Mouse (Mus musculus): ENCODE measurements around the gene Runx2. TPM values are rescaled to one million over a fixed set of nuclear protein-coding genes. Genes with fewer than 3 reads are reported as not detected.

Gene Runx2
- polyA plus RNA-seq, 1 experiment: 9.8 TPM

DNA sequence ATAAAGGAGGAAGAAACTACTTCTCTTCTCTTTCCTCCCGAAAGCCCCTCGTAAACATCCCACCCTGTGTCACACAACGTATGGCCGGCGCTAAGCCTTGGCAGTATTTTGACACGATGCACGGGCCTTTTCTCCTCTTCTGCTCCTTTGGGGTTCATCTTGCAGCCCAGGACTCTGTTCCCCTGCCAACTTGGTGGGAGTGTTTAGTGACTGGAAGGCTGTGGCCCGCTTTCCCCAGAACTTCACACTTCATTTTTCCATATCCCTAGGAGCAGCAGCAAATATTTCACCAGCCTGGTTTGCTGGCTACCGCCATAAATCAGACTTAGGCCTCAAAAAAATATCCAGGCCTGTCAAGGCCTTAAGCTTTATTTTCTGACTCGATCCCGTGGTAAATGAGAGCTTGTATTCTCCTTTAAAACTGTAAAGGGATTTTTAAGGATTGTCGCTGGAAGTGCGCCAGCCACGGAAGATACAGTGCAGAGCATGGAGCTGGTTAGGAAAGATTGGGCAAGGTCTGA, 249.2 kb downstream of the Runx2 start:
- H3K27me3 ChIP-seq (ENCODE audit: control insufficient read depth, insufficient read depth, low read length): no peaks in the 10 kb centered on the region
- no peaks in the 10 kb centered on the region for H3K36me3 ChIP-seq (ENCODE audit: control insufficient read depth, insufficient read depth, low read length)
- 70% methylated on average over 14 of the region's 14 CpGs for WGBS
- no peaks in the 10 kb centered on the region for H3K4me1 ChIP-seq (ENCODE audit: control insufficient read depth, insufficient read depth, insufficient read length, low read length)
- no peak for TF ChIP-seq POLR2A (IDR thresholded peaks at IDR 0.05; ENCODE audit: low read depth, low read length)
- H3K27ac ChIP-seq (ENCODE audit: insufficient read depth, low read depth, low read length): no peak overlapping the region
- no peak overlapping the region for H3K4me3 ChIP-seq (ENCODE audit: low read depth, low read length)

DNA sequence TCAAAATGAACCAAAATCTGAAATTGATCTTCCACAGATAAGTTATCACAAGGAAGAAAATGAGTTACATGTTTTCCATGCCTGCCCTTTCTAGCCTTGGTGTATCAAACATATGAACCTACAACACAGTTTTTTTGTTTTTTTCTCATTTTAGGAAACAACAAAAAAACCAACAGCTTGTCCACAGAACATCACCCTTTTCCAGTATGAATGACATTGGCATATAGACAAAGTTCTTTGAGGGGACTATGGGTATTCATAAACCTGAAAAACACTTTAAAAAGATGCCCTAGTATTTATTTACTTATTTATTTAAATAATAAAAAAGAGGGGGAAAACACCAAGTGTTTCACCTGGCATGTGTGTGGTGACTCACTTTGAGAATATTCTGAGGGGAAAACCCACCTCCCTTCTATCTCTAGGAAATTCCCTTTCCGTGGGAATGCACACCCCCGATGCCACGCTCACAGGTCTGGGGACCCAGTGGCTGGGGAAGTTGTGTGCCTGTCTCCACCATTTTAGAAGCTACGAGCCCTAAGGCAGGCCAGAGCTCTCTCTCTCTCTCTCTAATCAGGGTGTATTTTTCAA, 249.9 kb downstream of the Runx2 start:
- no peak overlapping the region for H3K27ac ChIP-seq (ENCODE audit: insufficient read depth, low read depth, low read length)
- H3K4me1 ChIP-seq (ENCODE audit: control insufficient read depth, insufficient read depth, insufficient read length, low read length): no peaks in the 10 kb centered on the region
- no peaks in the 10 kb centered on the region for H3K27me3 ChIP-seq (ENCODE audit: control insufficient read depth, insufficient read depth, low read length)
- no peak overlapping the region for H3K4me3 ChIP-seq (ENCODE audit: low read depth, low read length)
- H3K36me3 ChIP-seq (ENCODE audit: control insufficient read depth, insufficient read depth, low read length): no peaks in the 10 kb centered on the region
- TF ChIP-seq CTCF (IDR thresholded peaks at IDR 0.05; ENCODE audit: extremely low read depth, insufficient read length, insufficient replicate concordance, low read depth, low read length) (no peak), POLR2A (IDR thresholded peaks at IDR 0.05; ENCODE audit: low read depth, low read length) (no peak)
- 74% methylated on average over 4 of the region's 4 CpGs for WGBS

DNA sequence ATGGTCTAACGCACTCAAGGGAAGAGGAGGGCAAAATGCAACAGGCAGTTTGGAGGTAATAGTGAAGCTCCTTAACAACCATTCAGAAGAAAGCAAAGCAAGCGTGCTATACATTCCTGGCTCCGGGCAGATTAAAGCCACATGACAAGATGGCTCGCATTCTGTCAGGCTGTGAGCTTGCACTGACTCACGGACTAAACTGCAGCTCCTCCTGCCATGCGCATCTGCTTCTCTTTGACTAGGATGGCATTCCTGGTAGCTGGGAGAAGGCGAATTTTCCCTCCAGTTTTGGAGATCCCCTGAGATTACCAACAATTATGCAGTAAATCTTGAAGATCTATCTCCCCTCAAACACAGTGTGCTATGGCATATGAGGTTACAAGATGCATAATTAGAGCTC, 254.6 kb downstream of the Runx2 start:
- 82% methylated on average over 7 of the region's 7 CpGs for WGBS
- Histone ChIP-seq H3K4me1 (ENCODE audit: control insufficient read depth, insufficient read depth, insufficient read length, low read length) (no peaks in the 10 kb centered on the region), H3K27me3 (ENCODE audit: control insufficient read depth, insufficient read depth, low read length) (no peaks in the 10 kb centered on the region), H3K4me3 (ENCODE audit: low read depth, low read length) (no peak overlapping the region), H3K36me3 (ENCODE audit: control insufficient read depth, insufficient read depth, low read length) (no peaks in the 10 kb centered on the region), H3K27ac (ENCODE audit: insufficient read depth, low read depth, low read length) (no peak overlapping the region)
- TF ChIP-seq POLR2A (IDR thresholded peaks at IDR 0.05; ENCODE audit: low read depth, low read length) (no peak), CTCF (IDR thresholded peaks at IDR 0.05; ENCODE audit: extremely low read depth, insufficient read length, insufficient replicate concordance, low read depth, low read length) (no peak)

DNA sequence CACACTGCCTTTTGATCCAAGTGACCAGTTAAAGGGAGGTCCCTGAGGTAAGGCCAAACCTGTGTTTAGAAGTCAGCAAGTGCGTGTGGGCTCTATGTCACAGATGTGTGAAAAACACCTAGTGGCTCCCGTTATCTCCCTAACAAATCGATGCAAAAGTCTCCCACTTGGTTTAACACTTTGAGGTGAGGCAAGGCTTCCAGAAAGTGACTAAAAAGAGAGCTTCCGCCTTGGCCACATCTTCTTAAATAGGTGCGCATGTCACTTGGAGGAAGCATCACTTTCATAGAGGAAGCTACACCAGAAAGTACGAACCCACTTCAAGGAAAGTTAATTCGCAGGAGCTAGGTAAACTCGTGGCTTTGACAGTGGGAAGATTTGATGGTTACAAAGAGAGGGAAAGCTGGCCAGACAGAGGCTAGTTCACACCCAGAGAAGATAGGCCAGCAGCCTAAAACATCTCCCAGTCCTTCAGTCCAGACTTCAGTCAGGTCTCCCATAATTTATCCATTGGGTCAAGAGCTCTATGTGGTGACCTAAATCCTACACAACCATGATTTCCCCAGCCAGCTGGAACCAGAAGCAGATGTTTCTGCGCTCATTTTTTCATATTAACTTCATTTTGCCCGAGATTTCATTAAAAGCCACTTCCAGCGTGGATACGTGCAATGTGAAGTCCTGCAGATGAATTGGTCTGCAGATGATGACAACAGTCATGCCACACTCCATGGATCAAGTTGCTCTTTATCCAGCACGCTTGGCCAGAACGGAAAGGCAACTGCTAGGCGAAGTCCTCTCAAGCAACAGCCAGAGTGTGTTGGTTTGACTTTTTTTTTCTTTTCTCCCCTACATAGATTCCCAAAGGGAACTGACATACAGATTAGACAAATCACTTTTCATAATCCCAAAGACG, 257.1 kb downstream of the Runx2 start:
- H3K27me3 ChIP-seq (ENCODE audit: control insufficient read depth, insufficient read depth, low read length): no peaks in the 10 kb centered on the region
- no peaks in the 10 kb centered on the region for H3K4me1 ChIP-seq (ENCODE audit: control insufficient read depth, insufficient read depth, insufficient read length, low read length)
- 77% methylated on average over 16 of the region's 16 CpGs for WGBS
- no peak overlapping the region for H3K27ac ChIP-seq (ENCODE audit: insufficient read depth, low read depth, low read length)
- H3K36me3 ChIP-seq (ENCODE audit: control insufficient read depth, insufficient read depth, low read length): no peaks in the 10 kb centered on the region
- TF ChIP-seq POLR2A (IDR thresholded peaks at IDR 0.05; ENCODE audit: low read depth, low read length) (no peak), CTCF (IDR thresholded peaks at IDR 0.05; ENCODE audit: extremely low read depth, insufficient read length, insufficient replicate concordance, low read depth, low read length) (no peak)
- H3K4me3 ChIP-seq (ENCODE audit: low read depth, low read length): no peak overlapping the region

DNA sequence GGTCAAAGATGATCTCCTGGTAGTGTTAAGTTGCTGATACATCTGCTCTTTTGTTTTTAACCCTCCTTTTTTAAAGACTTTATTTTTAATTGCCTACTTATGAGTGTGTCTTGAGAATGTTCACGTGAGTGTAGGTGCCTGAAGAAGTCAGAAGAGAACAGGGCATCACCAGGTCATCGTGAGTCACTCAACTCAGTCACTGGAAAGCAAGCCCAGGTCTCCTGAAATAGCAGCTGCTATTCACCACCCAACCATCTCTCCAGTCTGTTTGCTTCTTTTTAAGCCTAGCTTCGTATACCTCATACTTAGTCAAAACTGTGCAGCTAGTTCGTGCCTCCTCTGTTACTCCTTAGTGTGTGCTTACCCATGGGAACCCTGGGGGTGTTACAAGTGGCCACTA, 259.7 kb downstream of the Runx2 start:
- Histone ChIP-seq H3K4me3 (ENCODE audit: low read depth, low read length) (no peak overlapping the region), H3K27me3 (ENCODE audit: control insufficient read depth, insufficient read depth, low read length) (no peaks in the 10 kb centered on the region), H3K27ac (ENCODE audit: insufficient read depth, low read depth, low read length) (no peak overlapping the region), H3K4me1 (ENCODE audit: control insufficient read depth, insufficient read depth, insufficient read length, low read length) (no peaks in the 10 kb centered on the region), H3K36me3 (ENCODE audit: control insufficient read depth, insufficient read depth, low read length) (no peaks in the 10 kb centered on the region)
- WGBS: 86% methylated on average over 4 of the region's 4 CpGs
- TF ChIP-seq CTCF (IDR thresholded peaks at IDR 0.05; ENCODE audit: extremely low read depth, insufficient read length, insufficient replicate concordance, low read depth, low read length) (no peak), POLR2A (IDR thresholded peaks at IDR 0.05; ENCODE audit: low read depth, low read length) (no peak)

DNA sequence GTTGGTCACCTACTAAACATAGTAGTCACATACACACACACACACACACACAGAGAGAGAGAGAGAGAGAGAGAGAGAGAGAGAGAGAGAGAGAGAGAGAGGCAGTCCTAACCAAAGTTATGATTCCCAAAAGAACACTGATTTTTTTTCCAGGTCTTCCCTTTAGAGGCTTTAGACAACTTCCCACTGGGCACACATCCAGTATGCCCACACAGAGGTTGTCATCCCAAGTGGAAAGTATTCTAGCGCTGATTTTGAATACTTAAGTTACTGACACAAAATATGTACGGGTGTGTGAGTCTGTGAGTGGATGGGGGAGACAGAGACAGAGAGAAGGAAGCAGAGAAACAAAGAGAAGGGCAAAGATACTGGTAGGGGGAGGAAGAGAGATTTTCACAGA, 265.0 kb downstream of the Runx2 start:
- no peak overlapping the region for H3K4me3 ChIP-seq (ENCODE audit: low read depth, low read length)
- no peaks in the 10 kb centered on the region for H3K4me1 ChIP-seq (ENCODE audit: control insufficient read depth, insufficient read depth, insufficient read length, low read length)
- no peak for TF ChIP-seq CTCF (IDR thresholded peaks at IDR 0.05; ENCODE audit: extremely low read depth, insufficient read length, insufficient replicate concordance, low read depth, low read length)
- TF ChIP-seq POLR2A (IDR thresholded peaks at IDR 0.05; ENCODE audit: low read depth, low read length): no peak
- no peaks in the 10 kb centered on the region for H3K36me3 ChIP-seq (ENCODE audit: control insufficient read depth, insufficient read depth, low read length)
- H3K27me3 ChIP-seq (ENCODE audit: control insufficient read depth, insufficient read depth, low read length): peaks cover 4% of the 10 kb centered on the region; the same call in 1 of the 2 replicates
- no peak overlapping the region for H3K27ac ChIP-seq (ENCODE audit: insufficient read depth, low read depth, low read length)
- 76% methylated on average over 2 of the region's 2 CpGs for WGBS

DNA sequence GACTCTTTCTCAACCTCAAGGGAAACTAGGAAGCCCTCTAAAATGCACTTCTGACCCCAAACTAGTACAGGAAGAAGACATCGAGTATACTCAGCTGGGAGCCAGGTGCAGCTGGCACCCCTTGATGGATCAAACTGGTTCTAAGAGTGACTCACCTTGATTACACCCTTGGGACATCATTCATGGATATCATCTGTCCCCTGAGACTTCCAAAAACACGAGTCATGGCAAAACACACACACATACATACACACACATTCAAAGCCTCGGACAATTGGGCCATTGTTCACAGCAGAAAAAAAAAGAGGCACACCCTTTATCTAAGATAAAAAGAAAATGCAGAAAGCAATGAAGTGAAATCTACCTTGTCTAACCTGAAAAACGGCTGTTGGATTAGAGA, 266.7 kb downstream of the Runx2 start:
- no peak for TF ChIP-seq CTCF (IDR thresholded peaks at IDR 0.05; ENCODE audit: extremely low read depth, insufficient read length, insufficient replicate concordance, low read depth, low read length)
- no peak for TF ChIP-seq POLR2A (IDR thresholded peaks at IDR 0.05; ENCODE audit: low read depth, low read length)
- Histone ChIP-seq H3K36me3 (ENCODE audit: control insufficient read depth, insufficient read depth, low read length) (no peaks in the 10 kb centered on the region), H3K27me3 (ENCODE audit: control insufficient read depth, insufficient read depth, low read length) (peaks cover 4% of the 10 kb centered on the region; the same call in 1 of the 2 replicates), H3K4me3 (ENCODE audit: low read depth, low read length) (no peak overlapping the region), H3K27ac (ENCODE audit: insufficient read depth, low read depth, low read length) (no peak overlapping the region), H3K4me1 (ENCODE audit: control insufficient read depth, insufficient read depth, insufficient read length, low read length) (no peaks in the 10 kb centered on the region)
- 18% methylated on average over 4 of the region's 4 CpGs for WGBS
